Mouse (Mus musculus): ENCODE measurements around the gene Xxylt1.

- no peak for TF ChIP-seq CTCF (IDR thresholded peaks at IDR 0.05)
- TF ChIP-seq EP300 (IDR thresholded peaks at IDR 0.05), result no peak
These were observed 33.9 kb downstream of the Xxylt1 start for GRCm38 (mm10) chr16:31047186-31047898.

All from lung, postnatal 0 days (tissue).